Mouse (Mus musculus): ENCODE results near the gene Spin1. TPM values are rescaled to one million over a fixed set of nuclear protein-coding genes. Genes with fewer than 3 reads are reported as not detected.

Gene Spin1
- polyA plus RNA-seq, 1 experiment from 2014 or later: 119 TPM

- WGBS: 84% methylated on average over 7 of the region's 7 CpGs
Observed at GRCm38 (mm10) chr13:51182236-51182635, 81.6 kb downstream of the Spin1 start.

GRCm38 (mm10) chr13:51184896-51185295 is 84.2 kb downstream of the Spin1 start:
- 87% methylated on average over 3 of the region's 3 CpGs for WGBS
- Histone ChIP-seq H3K27me3 (no peaks in the 10 kb centered on the region), H3K4me3 (no peak overlapping the region), H3K27ac (replicated peaks) (no peak overlapping the region), H3K4me1 (no peaks in the 10 kb centered on the region), H3K9ac (replicated peaks) (no peak overlapping the region), H3K36me3 (no peaks in the 10 kb centered on the region), H3K4me2 (replicated peaks) (no peak overlapping the region), H3K9me3 (no peaks in the 10 kb centered on the region)
- ATAC-seq (ENCODE audit: low FRiP score, low read depth): no peak

More at GRCm38 (mm10) chr13:51182236-51182635, 81.6 kb downstream of the Spin1 start:
- no peaks in the 10 kb centered on the region for H3K27me3 ChIP-seq
- no peaks in the 10 kb centered on the region for H3K36me3 ChIP-seq
- no peak overlapping the region for H3K4me2 ChIP-seq (replicated peaks)
- no peaks in the 10 kb centered on the region for H3K4me1 ChIP-seq
- ATAC-seq (ENCODE audit: low FRiP score, low read depth): no peak
- H3K9me3 ChIP-seq: no peaks in the 10 kb centered on the region
- H3K9ac ChIP-seq (replicated peaks): no peak overlapping the region
- no peak overlapping the region for H3K4me3 ChIP-seq
- H3K27ac ChIP-seq (replicated peaks): no peak overlapping the region

- Histone ChIP-seq H3K4me2 (replicated peaks) (no peak overlapping the region), H3K36me3 (no peaks in the 10 kb centered on the region), H3K9me3 (no peaks in the 10 kb centered on the region), H3K4me1 (no peaks in the 10 kb centered on the region), H3K27ac (replicated peaks) (no peak overlapping the region), H3K9ac (replicated peaks) (no peak overlapping the region), H3K27me3 (0 out of 2 replicates have a peak, but pooled peaks cover 4% of the 10 kb centered on the region), H3K4me3 (no peak overlapping the region)
- ATAC-seq (ENCODE audit: low FRiP score, low read depth): no peak
- WGBS: 67% methylated on average over 3 of the region's 3 CpGs
Observed at GRCm38 (mm10) chr13:51190336-51190735, 89.7 kb downstream of the Spin1 start.

- Histone ChIP-seq H3K4me3 (no peak overlapping the region), H3K9me3 (no peaks in the 10 kb centered on the region), H3K4me2 (replicated peaks) (no peak overlapping the region), H3K27me3 (0 out of 2 replicates have a peak, but pooled peaks cover 4% of the 10 kb centered on the region), H3K27ac (replicated peaks) (no peak overlapping the region), H3K36me3 (no peaks in the 10 kb centered on the region), H3K4me1 (no peaks in the 10 kb centered on the region), H3K9ac (replicated peaks) (no peak overlapping the region)
- ATAC-seq (ENCODE audit: low FRiP score, low read depth): no peak
- WGBS: 92% methylated on average over 6 of the region's 6 CpGs
Observed at GRCm38 (mm10) chr13:51191416-51192140, 90.9 kb downstream of the Spin1 start.

- no peak overlapping the region for H3K4me3 ChIP-seq
- H3K4me1 ChIP-seq: no peaks in the 10 kb centered on the region
- no peaks in the 10 kb centered on the region for H3K36me3 ChIP-seq
- H3K9ac ChIP-seq (replicated peaks): no peak overlapping the region
- H3K27ac ChIP-seq (replicated peaks): no peak overlapping the region
- ATAC-seq (ENCODE audit: low FRiP score, low read depth): no peak
- 0 out of 2 replicates have a peak, but pooled peaks cover 4% of the 10 kb centered on the region for H3K27me3 ChIP-seq
- no peaks in the 10 kb centered on the region for H3K9me3 ChIP-seq
- 92% methylated on average over 15 of the region's 15 CpGs for WGBS
- no peak overlapping the region for H3K4me2 ChIP-seq (replicated peaks)
Observed at GRCm38 (mm10) chr13:51193893-51194292, 93.2 kb downstream of the Spin1 start.

GRCm38 (mm10) chr13:51197699-51198098 is 97.0 kb downstream of the Spin1 start:
- 95% methylated on average over 3 of the region's 3 CpGs for WGBS
- H3K4me2 ChIP-seq (replicated peaks): no peak overlapping the region

GRCm38 (mm10) chr13:51198186-51198585 is 97.5 kb downstream of the Spin1 start:
- no peaks in the 10 kb centered on the region for H3K4me1 ChIP-seq
- ATAC-seq (ENCODE audit: low FRiP score, low read depth): no peak
- H3K4me2 ChIP-seq (replicated peaks): no peak overlapping the region
- H3K36me3 ChIP-seq: no peaks in the 10 kb centered on the region
- H3K4me3 ChIP-seq: no peak overlapping the region
- no peak overlapping the region for H3K9ac ChIP-seq (replicated peaks)
- 80% methylated on average over 5 of the region's 5 CpGs for WGBS
- H3K27ac ChIP-seq (replicated peaks): no peak overlapping the region
- no peaks in the 10 kb centered on the region for H3K9me3 ChIP-seq
- H3K27me3 ChIP-seq: peaks cover 5% of the 10 kb centered on the region; the same call in 1 of the 2 replicates

More at GRCm38 (mm10) chr13:51197699-51198098, 97.0 kb downstream of the Spin1 start:
- no peak overlapping the region for H3K9ac ChIP-seq (replicated peaks)
- no peak overlapping the region for H3K27ac ChIP-seq (replicated peaks)
- no peaks in the 10 kb centered on the region for H3K36me3 ChIP-seq
- no peaks in the 10 kb centered on the region for H3K4me1 ChIP-seq
- no peak for ATAC-seq (ENCODE audit: low FRiP score, low read depth)
- peaks cover 5% of the 10 kb centered on the region; the same call in 1 of the 2 replicates for H3K27me3 ChIP-seq
- no peaks in the 10 kb centered on the region for H3K9me3 ChIP-seq
- H3K4me3 ChIP-seq: no peak overlapping the region

Other genes with a start within 250 kb of the Spin1 start
- gene Nxnl2, start 70.1 kb downstream of the Spin1 start, polyA plus RNA-seq (2016; fragmentation: Nextera tagmentation; extraction: Ambion mirVana): 0.75 and 0.77 TPM in 2 replicates